Mouse (Mus musculus): ENCODE measurements at regions not wholly inside any gene's neighbourhood (a gene's known extent, or its start where the extent isn't known, plus 50 kb on each side); places are given as distances from the start of the nearest gene placed in this dataset.
A peak's percentile ranks its signal among the peaks of the same experiment; 100 is the strongest.

DNA sequence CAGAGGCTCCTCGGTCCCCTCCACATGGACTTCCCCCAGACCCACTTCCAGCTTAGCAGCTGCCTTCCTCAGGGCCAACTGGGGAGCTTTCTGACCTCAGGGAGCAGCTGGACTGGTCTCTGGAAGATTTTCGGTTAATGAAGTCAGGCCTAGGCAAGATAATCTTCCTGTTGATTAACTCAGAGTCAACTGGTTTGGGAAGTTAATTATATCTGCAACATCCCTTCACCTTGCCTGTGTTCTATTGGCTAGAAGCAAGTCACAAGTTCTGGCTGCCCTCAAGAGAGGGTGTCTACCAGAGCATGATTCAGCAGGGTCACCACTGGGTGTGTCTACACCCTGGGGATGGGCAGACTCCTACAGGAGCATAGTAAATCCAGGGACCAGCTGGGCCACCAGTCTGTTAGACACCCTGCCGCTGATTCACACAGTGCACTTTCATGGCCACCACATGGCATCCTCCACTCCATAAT, 53.9 kb upstream of the Maml3 start:
- 75% methylated on average over 3 of the region's 3 CpGs for WGBS
- no peaks in the 10 kb centered on the region for H3K27me3 ChIP-seq (ENCODE audit: control insufficient read depth, insufficient read depth, low read length)
- ATAC-seq (replicated peaks; ENCODE audit: extremely low read depth, insufficient read depth, low FRiP score): no peak

GRCm38 (mm10) chr3:52161688-52162087, 56.8 kb upstream of the Maml3 start:
- H3K9ac ChIP-seq (ENCODE audit: low read length): no peak overlapping the region
- WGBS: 40% methylated on average over 3 of the region's 3 CpGs
- no peak overlapping the region for H3K4me3 ChIP-seq (ENCODE audit: low read length)
- no peaks in the 10 kb centered on the region for H3K36me3 ChIP-seq (ENCODE audit: control insufficient read depth, insufficient read depth)
- no peaks in the 10 kb centered on the region for H3K4me1 ChIP-seq (ENCODE audit: control insufficient read depth, insufficient read depth, low read length)
- no peak for ATAC-seq (replicated peaks; ENCODE audit: extremely low read depth, insufficient read depth, low FRiP score)
- no peaks in the 10 kb centered on the region; the same call in 1 of the 2 replicates for H3K9me3 ChIP-seq (replicated peaks; ENCODE audit: control insufficient read depth, low read length)
- no peak overlapping the region for H3K27ac ChIP-seq (ENCODE audit: low read length)
- no peak overlapping the region for H3K4me2 ChIP-seq (ENCODE audit: low read depth, low read length)
- no peaks in the 10 kb centered on the region for H3K27me3 ChIP-seq (ENCODE audit: control insufficient read depth, insufficient read depth, low read length)

More for the DNA sequence above, 53.9 kb upstream of the Maml3 start:
- H3K27ac ChIP-seq (ENCODE audit: low read length): no peak overlapping the region
- H3K9ac ChIP-seq (ENCODE audit: low read length): no peak overlapping the region
- no peak overlapping the region for H3K4me3 ChIP-seq (ENCODE audit: low read length)
- no peaks in the 10 kb centered on the region for H3K36me3 ChIP-seq (ENCODE audit: control insufficient read depth, insufficient read depth)
- H3K4me1 ChIP-seq (ENCODE audit: control insufficient read depth, insufficient read depth, low read length): no peaks in the 10 kb centered on the region
- H3K4me2 ChIP-seq (ENCODE audit: low read depth, low read length): no peak overlapping the region
- peaks cover 7% of the 10 kb centered on the region; the same call in 1 of the 2 replicates for H3K9me3 ChIP-seq (replicated peaks; ENCODE audit: control insufficient read depth, low read length)

GRCm38 (mm10) chr3:52163990-52164389, 59.1 kb upstream of the Maml3 start:
- no peak overlapping the region for H3K9ac ChIP-seq (ENCODE audit: low read length)
- no peak overlapping the region for H3K4me3 ChIP-seq (ENCODE audit: low read length)
- 67% methylated on average over 16 of the region's 16 CpGs for WGBS
- H3K4me2 ChIP-seq (ENCODE audit: low read depth, low read length): no peak overlapping the region
- H3K36me3 ChIP-seq (ENCODE audit: control insufficient read depth, insufficient read depth): no peaks in the 10 kb centered on the region
- H3K27ac ChIP-seq (ENCODE audit: low read length): no peak overlapping the region
- H3K4me1 ChIP-seq (ENCODE audit: control insufficient read depth, insufficient read depth, low read length): no peaks in the 10 kb centered on the region
- no peaks in the 10 kb centered on the region for H3K27me3 ChIP-seq (ENCODE audit: control insufficient read depth, insufficient read depth, low read length)
- no peaks in the 10 kb centered on the region for H3K9me3 ChIP-seq (replicated peaks; ENCODE audit: control insufficient read depth, low read length)
- no peak for ATAC-seq (replicated peaks; ENCODE audit: extremely low read depth, insufficient read depth, low FRiP score)

- H3K4me1 ChIP-seq (ENCODE audit: control insufficient read depth, insufficient read depth, low read length): no peaks in the 10 kb centered on the region
- WGBS: 87% methylated on average over 7 of the region's 7 CpGs
- H3K4me2 ChIP-seq (ENCODE audit: low read depth, low read length): no peak overlapping the region
- no peak for ATAC-seq (replicated peaks; ENCODE audit: extremely low read depth, insufficient read depth, low FRiP score)
- no peaks in the 10 kb centered on the region for H3K27me3 ChIP-seq (ENCODE audit: control insufficient read depth, insufficient read depth, low read length)
- H3K4me3 ChIP-seq (ENCODE audit: low read length): no peak overlapping the region
- no peak overlapping the region for H3K27ac ChIP-seq (ENCODE audit: low read length)
- H3K36me3 ChIP-seq (ENCODE audit: control insufficient read depth, insufficient read depth): no peaks in the 10 kb centered on the region
- H3K9me3 ChIP-seq (replicated peaks; ENCODE audit: control insufficient read depth, low read length): no peaks in the 10 kb centered on the region
- H3K9ac ChIP-seq (ENCODE audit: low read length): no peak overlapping the region
Observed at GRCm38 (mm10) chr3:52167420-52167819, 62.5 kb upstream of the Maml3 start.

DNA sequence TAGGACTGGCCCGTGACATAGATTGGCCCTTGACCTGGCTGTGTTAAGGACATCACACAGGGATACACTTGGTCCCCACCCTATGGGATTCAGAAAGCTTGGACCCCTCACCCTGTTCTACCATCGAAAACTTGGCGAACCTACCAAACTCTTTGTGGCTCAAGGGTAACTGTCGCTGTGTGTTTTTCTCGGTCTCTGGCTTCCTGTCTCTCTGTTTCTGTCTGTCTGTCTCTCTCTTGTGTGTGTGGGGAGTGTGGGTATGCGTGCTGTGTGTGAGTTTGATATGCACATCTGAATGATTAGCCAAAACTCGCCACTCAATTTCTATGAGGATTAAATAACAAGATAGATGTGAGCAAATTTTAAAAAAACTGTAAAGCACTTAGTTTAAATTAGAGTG, 66.0 kb upstream of the Maml3 start:
- no peak for ATAC-seq (replicated peaks; ENCODE audit: extremely low read depth, insufficient read depth, low FRiP score)
- Histone ChIP-seq H3K4me3 (ENCODE audit: low read length) (no peak overlapping the region), H3K4me2 (ENCODE audit: low read depth, low read length) (no peak overlapping the region), H3K9ac (ENCODE audit: low read length) (no peak overlapping the region), H3K9me3 (replicated peaks; ENCODE audit: control insufficient read depth, low read length) (no peaks in the 10 kb centered on the region), H3K27me3 (ENCODE audit: control insufficient read depth, insufficient read depth, low read length) (no peaks in the 10 kb centered on the region), H3K36me3 (ENCODE audit: control insufficient read depth, insufficient read depth) (no peaks in the 10 kb centered on the region), H3K27ac (ENCODE audit: low read length) (no peak overlapping the region), H3K4me1 (ENCODE audit: control insufficient read depth, insufficient read depth, low read length) (peaks cover 5% of the 10 kb centered on the region; the same call in 1 of the 2 replicates)
- 88% methylated on average over 7 of the region's 7 CpGs for WGBS

- Histone ChIP-seq H3K9me3 (replicated peaks; ENCODE audit: control insufficient read depth, low read length) (no peaks in the 10 kb centered on the region), H3K4me1 (ENCODE audit: control insufficient read depth, insufficient read depth, low read length) (peaks cover 5% of the 10 kb centered on the region; the same call in 1 of the 2 replicates), H3K9ac (ENCODE audit: low read length) (no peak overlapping the region), H3K36me3 (ENCODE audit: control insufficient read depth, insufficient read depth) (no peaks in the 10 kb centered on the region), H3K27me3 (ENCODE audit: control insufficient read depth, insufficient read depth, low read length) (no peaks in the 10 kb centered on the region), H3K4me3 (ENCODE audit: low read length) (no peak overlapping the region), H3K4me2 (ENCODE audit: low read depth, low read length) (no peak overlapping the region), H3K27ac (ENCODE audit: low read length) (no peak overlapping the region)
- WGBS: 85% methylated on average over 5 of the region's 5 CpGs
- no peak for ATAC-seq (replicated peaks; ENCODE audit: extremely low read depth, insufficient read depth, low FRiP score)
Observed at GRCm38 (mm10) chr3:52171303-52171702, 66.4 kb upstream of the Maml3 start.

DNA sequence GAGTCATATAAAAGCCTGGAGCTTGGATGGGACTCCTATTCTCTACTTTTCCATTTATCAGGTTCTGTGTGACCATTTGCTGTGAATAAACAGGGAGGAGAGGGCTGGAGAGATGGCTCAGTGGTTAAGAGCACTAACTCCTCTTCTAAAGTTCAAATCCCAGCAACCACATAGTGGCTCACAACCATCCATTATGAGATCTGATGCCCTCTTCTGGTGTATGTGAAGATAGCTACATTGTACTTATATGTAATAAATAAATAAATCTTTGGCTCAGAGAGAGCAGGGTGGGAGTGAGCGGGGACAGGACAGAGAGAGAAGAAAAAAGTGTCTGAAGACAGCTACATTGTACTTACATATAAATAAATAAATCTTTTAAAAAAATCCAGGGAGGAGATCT, 68.6 kb upstream of the Maml3 start:
- Histone ChIP-seq H3K4me3 (ENCODE audit: low read length) (no peak overlapping the region), H3K36me3 (ENCODE audit: control insufficient read depth, insufficient read depth) (no peaks in the 10 kb centered on the region), H3K27me3 (ENCODE audit: control insufficient read depth, insufficient read depth, low read length) (no peaks in the 10 kb centered on the region), H3K27ac (ENCODE audit: low read length) (no peak overlapping the region), H3K4me2 (ENCODE audit: low read depth, low read length) (no peak overlapping the region), H3K9me3 (replicated peaks; ENCODE audit: control insufficient read depth, low read length) (no peaks in the 10 kb centered on the region), H3K9ac (ENCODE audit: low read length) (no peak overlapping the region), H3K4me1 (ENCODE audit: control insufficient read depth, insufficient read depth, low read length) (peaks cover 10% of the 10 kb centered on the region)
- WGBS: 84% methylated on average over 1 of the region's 1 CpGs
- ATAC-seq (replicated peaks; ENCODE audit: extremely low read depth, insufficient read depth, low FRiP score): no peak

- Histone ChIP-seq H3K4me2 (ENCODE audit: low read depth, low read length) (no peak overlapping the region), H3K27ac (ENCODE audit: low read length) (no peak overlapping the region), H3K36me3 (ENCODE audit: control insufficient read depth, insufficient read depth) (no peaks in the 10 kb centered on the region), H3K4me1 (ENCODE audit: control insufficient read depth, insufficient read depth, low read length) (peaks cover 37% of the 10 kb centered on the region), H3K27me3 (ENCODE audit: control insufficient read depth, insufficient read depth, low read length) (no peaks in the 10 kb centered on the region), H3K9me3 (replicated peaks; ENCODE audit: control insufficient read depth, low read length) (no peaks in the 10 kb centered on the region), H3K4me3 (ENCODE audit: low read length) (no peak overlapping the region), H3K9ac (ENCODE audit: low read length) (no peak overlapping the region)
- no peak for ATAC-seq (replicated peaks; ENCODE audit: extremely low read depth, insufficient read depth, low FRiP score)
- WGBS: 69% methylated on average over 8 of the region's 8 CpGs
Observed at GRCm38 (mm10) chr3:52176108-52176507, 71.2 kb upstream of the Maml3 start.

DNA sequence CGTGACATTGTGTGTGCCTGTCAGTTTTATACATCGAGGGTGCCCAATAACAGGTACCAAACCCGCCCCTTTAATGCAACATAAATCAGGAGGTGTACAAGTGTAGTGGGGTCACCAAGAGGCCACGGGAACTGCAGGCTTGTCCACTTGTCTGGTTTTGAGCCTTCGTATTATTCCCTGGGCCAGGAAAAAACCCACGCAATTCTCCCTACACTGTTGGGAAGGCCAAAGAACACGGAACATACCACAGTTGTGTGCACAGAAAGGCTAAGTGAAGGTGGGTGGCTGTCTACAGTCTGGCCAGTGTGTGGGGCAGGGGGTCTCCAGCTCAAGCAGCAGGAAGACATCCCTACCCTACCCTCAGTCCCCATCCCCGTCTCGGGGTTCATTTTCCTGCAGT, 74.0 kb upstream of the Maml3 start:
- no peak for ATAC-seq (replicated peaks; ENCODE audit: extremely low read depth, insufficient read depth, low FRiP score)
- H3K9ac ChIP-seq (ENCODE audit: low read length): peak overlapping the region; percentile 68; the same call in 1 of the 2 replicates
- H3K36me3 ChIP-seq (ENCODE audit: control insufficient read depth, insufficient read depth): no peaks in the 10 kb centered on the region
- H3K4me1 ChIP-seq (ENCODE audit: control insufficient read depth, insufficient read depth, low read length): peaks cover 44% of the 10 kb centered on the region
- H3K9me3 ChIP-seq (replicated peaks; ENCODE audit: control insufficient read depth, low read length): no peaks in the 10 kb centered on the region
- H3K27me3 ChIP-seq (ENCODE audit: control insufficient read depth, insufficient read depth, low read length): no peaks in the 10 kb centered on the region
- WGBS: 73% methylated on average over 9 of the region's 9 CpGs
- H3K4me3 ChIP-seq (ENCODE audit: low read length): no peak overlapping the region
- H3K4me2 ChIP-seq (ENCODE audit: low read depth, low read length): peak overlapping the region; percentile 57
- H3K27ac ChIP-seq (ENCODE audit: low read length): peak overlapping the region; percentile 94

All from heart, embryonic 16.5 days (tissue).